Mouse (Mus musculus): ENCODE measurements around the gene Tmem164. TPM values are rescaled to one million over a fixed set of nuclear protein-coding genes. Genes with fewer than 3 reads are reported as not detected.
"Not testable (repeated sequence)": the region's sequence is repeated elsewhere in the genome, so short reads cannot be mapped to it uniquely, and the experiment has no call there.

The Tmem164 gene
- 36.4 and 40.8 TPM in 2 replicates for polyA plus RNA-seq (2014; fragmentation: Nextera tagmentation; extraction: Ambion mirVana)

DNA sequence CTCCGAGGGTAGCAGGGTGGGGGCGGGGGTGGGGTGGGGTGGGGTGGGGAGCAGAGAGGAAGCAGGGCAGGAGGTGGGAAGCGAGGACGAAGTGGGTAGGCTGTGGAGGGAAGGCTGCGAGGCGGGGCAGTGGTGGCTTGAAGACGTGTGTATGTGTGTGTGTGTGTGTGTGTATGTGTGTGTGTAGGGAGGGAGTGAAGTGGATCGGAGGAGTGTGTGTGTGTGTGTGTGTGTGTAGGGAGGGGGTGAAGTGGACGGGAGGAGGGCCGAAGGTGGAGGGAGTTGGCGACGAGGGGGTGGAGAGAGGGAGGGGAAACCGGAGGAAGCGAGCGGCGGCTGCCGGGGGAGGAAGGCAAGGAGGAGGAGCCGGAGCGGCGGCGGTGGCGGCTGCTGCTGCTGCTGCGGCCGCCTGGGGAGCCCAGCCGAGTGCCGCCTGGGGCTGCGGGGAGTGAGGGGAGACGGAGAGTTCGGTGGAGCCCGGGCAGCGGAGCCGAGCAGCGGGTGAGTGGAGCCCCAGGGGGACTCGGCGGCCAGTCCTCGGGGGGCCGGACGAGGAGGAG lies at the start of gene Tmem164:
Gene Tmem164, plus strand, starts transcription at position 351 of the 560 bp plus-strand sequence.
- peak within 1 kb of the TSS; percentile 52 for H3K4me3 ChIP-seq (ENCODE audit: low read depth, low read length)
- peak within 1 kb of the TSS; percentile 72 for H3K9ac ChIP-seq (ENCODE audit: low read length)
- peak within 1 kb of the TSS; percentile 91 for H3K27ac ChIP-seq (replicated peaks; ENCODE audit: low read depth, low read length)
- ATAC-seq (ENCODE audit: insufficient number of reproducible peaks, low FRiP score, low TSS enrichment, low read depth) (peak; percentile 90), DNase-seq (ENCODE audit: low spot score) (peak; percentile 82)
- H3K9me3 ChIP-seq (ENCODE audit: control insufficient read depth, low read length): no peaks in the 10 kb centered on the region
- 16% methylated on average over 17 of the region's 38 CpGs for WGBS
- H3K4me2 ChIP-seq (ENCODE audit: low read depth, severe bottlenecking): peak within 1 kb of the TSS; percentile 83
- H3K4me1 ChIP-seq (ENCODE audit: control insufficient read depth, insufficient read depth, low read length): peaks cover 12% of the 10 kb centered on the region
- no peaks in the 10 kb centered on the region for H3K36me3 ChIP-seq (ENCODE audit: control insufficient read depth, insufficient read depth, low read length)
- peaks cover 20% of the 10 kb centered on the region for H3K27me3 ChIP-seq (ENCODE audit: control insufficient read depth, insufficient read depth, low read length)

DNA sequence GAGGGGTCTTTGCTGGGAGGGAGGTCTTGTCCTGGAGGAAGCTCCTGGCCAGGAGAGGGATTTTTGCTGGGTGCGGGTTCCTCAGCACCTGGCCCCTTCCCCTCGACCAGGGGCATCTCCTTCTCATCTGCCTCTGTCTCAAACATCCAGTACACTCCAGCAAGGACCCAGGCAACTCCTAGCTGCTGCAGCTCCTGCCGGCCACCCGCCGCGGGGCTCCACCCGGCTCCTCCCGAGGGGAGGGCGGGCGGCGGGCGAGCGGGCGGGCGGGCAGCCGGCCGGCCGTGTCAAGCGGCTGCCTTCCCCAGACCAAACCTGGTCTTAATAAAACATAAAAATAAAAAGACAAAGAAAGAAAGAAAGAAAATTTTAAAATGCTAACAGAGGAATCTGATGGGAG lies 48.2 kb upstream of the Tmem164 start:
- not testable (repeated sequence) for H3K4me3 ChIP-seq (ENCODE audit: low read depth, low read length); H3K9me3 ChIP-seq (ENCODE audit: control insufficient read depth, low read length); ATAC-seq (ENCODE audit: insufficient number of reproducible peaks, low FRiP score, low TSS enrichment, low read depth); H3K27me3 ChIP-seq (ENCODE audit: control insufficient read depth, insufficient read depth, low read length); DNase-seq (ENCODE audit: low spot score); H3K4me1 ChIP-seq (ENCODE audit: control insufficient read depth, insufficient read depth, low read length); H3K4me2 ChIP-seq (ENCODE audit: low read depth, severe bottlenecking); H3K9ac ChIP-seq (ENCODE audit: low read length); H3K27ac ChIP-seq (replicated peaks; ENCODE audit: low read depth, low read length); H3K36me3 ChIP-seq (ENCODE audit: control insufficient read depth, insufficient read depth, low read length)
- 30% methylated on average over 12 of the region's 19 CpGs for WGBS

DNA sequence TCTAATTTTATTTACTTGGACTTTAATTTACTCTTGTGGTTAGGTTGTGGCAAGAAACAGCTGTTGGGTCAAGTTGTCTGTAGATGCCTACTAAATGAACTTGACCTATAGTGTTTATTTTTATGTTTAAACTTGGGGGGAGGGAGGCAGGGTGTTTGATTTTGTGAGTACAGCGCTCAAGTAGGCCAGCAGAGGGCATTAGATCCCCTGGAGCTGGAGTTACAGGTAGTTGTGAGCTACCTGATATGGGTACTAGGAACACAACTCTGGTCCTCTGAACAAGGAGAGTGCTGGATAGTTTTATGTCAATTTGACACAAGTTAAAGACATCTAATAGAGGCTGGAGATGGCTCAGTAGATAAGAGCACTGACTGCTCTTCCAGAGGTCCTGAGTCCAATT lies 34.0 kb upstream of the Tmem164 start:
- Histone ChIP-seq H3K4me1 (ENCODE audit: control insufficient read depth, insufficient read depth, low read length) (no peaks in the 10 kb centered on the region), H3K9me3 (ENCODE audit: control insufficient read depth, low read length) (no peaks in the 10 kb centered on the region), H3K27ac (replicated peaks; ENCODE audit: low read depth, low read length) (no peak overlapping the region), H3K36me3 (ENCODE audit: control insufficient read depth, insufficient read depth, low read length) (no peaks in the 10 kb centered on the region), H3K9ac (ENCODE audit: low read length) (no peak overlapping the region), H3K4me3 (ENCODE audit: low read depth, low read length) (no peak overlapping the region), H3K27me3 (ENCODE audit: control insufficient read depth, insufficient read depth, low read length) (peaks cover 2% of the 10 kb centered on the region; the same call in 1 of the 2 replicates), H3K4me2 (ENCODE audit: low read depth, severe bottlenecking) (no peak overlapping the region)
- WGBS: 50% methylated on average over 1 of the region's 1 CpGs
- ATAC-seq (ENCODE audit: insufficient number of reproducible peaks, low FRiP score, low TSS enrichment, low read depth) (no peak), DNase-seq (ENCODE audit: low spot score) (no peak)

DNA sequence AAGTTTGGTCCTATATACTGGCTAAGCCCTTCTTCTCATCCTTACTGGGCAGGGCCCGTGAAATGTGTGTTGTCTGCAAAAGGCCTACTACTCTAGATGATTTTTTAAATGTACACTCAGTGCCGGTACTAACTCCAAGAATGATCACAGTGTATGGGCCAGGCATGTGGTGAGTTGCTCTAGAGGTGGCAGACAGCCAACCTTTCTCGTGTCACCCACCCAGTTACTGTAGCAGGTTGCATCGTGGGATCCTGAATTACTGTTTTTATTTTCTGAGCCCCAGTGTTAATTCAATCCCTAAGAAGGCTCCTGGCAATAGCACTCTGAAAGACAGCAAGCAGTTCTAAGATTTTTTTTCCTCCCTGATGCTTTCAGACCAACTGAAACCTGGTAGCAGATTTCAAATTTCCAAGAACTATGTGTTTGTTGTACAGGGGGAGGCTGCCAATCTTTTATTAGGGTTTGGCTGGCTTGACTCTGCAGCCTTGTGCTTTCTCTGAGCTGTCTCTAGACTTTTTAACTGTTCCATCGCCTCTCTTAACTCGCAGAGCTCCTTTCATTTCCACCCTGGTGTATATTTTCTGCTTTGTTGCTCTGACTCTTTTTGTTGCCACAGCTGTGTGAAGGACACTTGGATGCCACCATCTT lies 31.0 kb upstream of the Tmem164 start:
- no peaks in the 10 kb centered on the region for H3K4me1 ChIP-seq (ENCODE audit: control insufficient read depth, insufficient read depth, low read length)
- no peaks in the 10 kb centered on the region for H3K36me3 ChIP-seq (ENCODE audit: control insufficient read depth, insufficient read depth, low read length)
- ATAC-seq (ENCODE audit: insufficient number of reproducible peaks, low FRiP score, low TSS enrichment, low read depth) (no peak), DNase-seq (ENCODE audit: low spot score) (no peak)
- WGBS: 77% methylated on average over 6 of the region's 6 CpGs
- H3K27me3 ChIP-seq (ENCODE audit: control insufficient read depth, insufficient read depth, low read length): peaks cover 2% of the 10 kb centered on the region; the same call in 1 of the 2 replicates
- H3K27ac ChIP-seq (replicated peaks; ENCODE audit: low read depth, low read length): no peak overlapping the region
- H3K4me2 ChIP-seq (ENCODE audit: low read depth, severe bottlenecking): no peak overlapping the region
- no peaks in the 10 kb centered on the region for H3K9me3 ChIP-seq (ENCODE audit: control insufficient read depth, low read length)
- H3K9ac ChIP-seq (ENCODE audit: low read length): no peak overlapping the region
- H3K4me3 ChIP-seq (ENCODE audit: low read depth, low read length): no peak overlapping the region

DNA sequence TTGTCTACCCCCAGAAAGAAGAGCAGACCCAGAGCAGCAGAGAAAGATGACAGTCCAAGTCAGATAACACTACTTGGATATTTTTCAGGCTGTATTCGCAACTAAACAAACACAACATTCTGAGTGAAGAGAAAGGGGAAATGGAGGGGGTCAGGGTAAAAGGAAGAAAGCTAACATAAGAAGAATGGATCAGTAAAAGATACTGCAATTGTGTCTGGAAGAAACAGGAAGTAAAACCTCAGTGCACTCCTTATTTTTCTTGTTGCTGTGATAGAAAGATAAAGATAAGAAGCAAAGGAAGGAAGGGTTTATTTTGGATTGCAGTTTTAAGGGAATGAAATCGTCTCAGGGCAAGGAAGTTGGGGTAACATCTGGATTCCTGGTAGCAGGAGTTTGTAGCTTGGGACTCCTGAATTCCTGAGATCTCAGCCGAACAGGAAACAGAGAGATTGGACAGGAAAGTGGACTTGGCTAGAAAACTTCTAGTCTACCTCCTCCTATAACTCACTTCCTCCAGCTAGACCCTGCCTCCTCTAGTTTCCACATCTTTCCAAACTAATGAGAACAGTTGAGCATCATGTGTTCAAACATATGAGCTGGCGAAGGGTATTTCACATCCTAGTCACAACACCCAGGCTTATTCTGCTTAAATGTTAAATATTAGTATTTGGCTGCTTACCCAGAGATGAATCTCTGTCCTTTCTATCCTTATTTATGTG lies 16.3 kb upstream of the Tmem164 start:
- no peak overlapping the region for H3K4me2 ChIP-seq (ENCODE audit: low read depth, severe bottlenecking)
- ATAC-seq (ENCODE audit: insufficient number of reproducible peaks, low FRiP score, low TSS enrichment, low read depth) (no peak), DNase-seq (ENCODE audit: low spot score) (no peak)
- WGBS: 73% methylated on average over 4 of the region's 4 CpGs
- H3K4me1 ChIP-seq (ENCODE audit: control insufficient read depth, insufficient read depth, low read length): no peaks in the 10 kb centered on the region; the same call in 1 of the 2 replicates
- H3K4me3 ChIP-seq (ENCODE audit: low read depth, low read length): no peak overlapping the region
- no peaks in the 10 kb centered on the region for H3K27me3 ChIP-seq (ENCODE audit: control insufficient read depth, insufficient read depth, low read length)
- H3K9ac ChIP-seq (ENCODE audit: low read length): no peak overlapping the region
- no peak overlapping the region for H3K27ac ChIP-seq (replicated peaks; ENCODE audit: low read depth, low read length)
- H3K9me3 ChIP-seq (ENCODE audit: control insufficient read depth, low read length): no peaks in the 10 kb centered on the region
- no peaks in the 10 kb centered on the region for H3K36me3 ChIP-seq (ENCODE audit: control insufficient read depth, insufficient read depth, low read length)

DNA sequence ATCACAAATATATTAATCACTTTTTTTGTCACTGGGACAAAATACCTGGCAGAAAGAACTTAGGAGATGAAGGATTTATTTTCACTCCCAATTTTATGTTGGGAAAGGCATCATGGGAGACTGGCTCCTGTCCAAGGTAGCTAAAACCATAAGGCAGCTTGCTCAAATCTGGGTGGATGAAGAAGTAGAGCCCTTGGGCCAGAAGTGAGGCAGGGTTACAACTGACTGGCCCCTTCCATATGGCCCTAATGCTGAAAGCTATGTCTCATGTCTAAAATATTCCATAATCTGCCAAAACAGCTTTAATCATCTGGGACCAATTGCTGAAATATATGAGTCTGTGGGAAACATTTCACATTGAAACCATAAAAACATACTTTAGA lies 15.8 kb upstream of the Tmem164 start:
- H3K27me3 ChIP-seq (ENCODE audit: control insufficient read depth, insufficient read depth, low read length): no peaks in the 10 kb centered on the region
- no peaks in the 10 kb centered on the region for H3K36me3 ChIP-seq (ENCODE audit: control insufficient read depth, insufficient read depth, low read length)
- H3K27ac ChIP-seq (replicated peaks; ENCODE audit: low read depth, low read length): no peak overlapping the region
- no peak overlapping the region for H3K4me3 ChIP-seq (ENCODE audit: low read depth, low read length)
- H3K9me3 ChIP-seq (ENCODE audit: control insufficient read depth, low read length): no peaks in the 10 kb centered on the region
- ATAC-seq (ENCODE audit: insufficient number of reproducible peaks, low FRiP score, low TSS enrichment, low read depth) (no peak), DNase-seq (ENCODE audit: low spot score) (no peak)
- H3K9ac ChIP-seq (ENCODE audit: low read length): no peak overlapping the region
- H3K4me1 ChIP-seq (ENCODE audit: control insufficient read depth, insufficient read depth, low read length): no peaks in the 10 kb centered on the region; the same call in 1 of the 2 replicates
- H3K4me2 ChIP-seq (ENCODE audit: low read depth, severe bottlenecking): no peak overlapping the region

DNA sequence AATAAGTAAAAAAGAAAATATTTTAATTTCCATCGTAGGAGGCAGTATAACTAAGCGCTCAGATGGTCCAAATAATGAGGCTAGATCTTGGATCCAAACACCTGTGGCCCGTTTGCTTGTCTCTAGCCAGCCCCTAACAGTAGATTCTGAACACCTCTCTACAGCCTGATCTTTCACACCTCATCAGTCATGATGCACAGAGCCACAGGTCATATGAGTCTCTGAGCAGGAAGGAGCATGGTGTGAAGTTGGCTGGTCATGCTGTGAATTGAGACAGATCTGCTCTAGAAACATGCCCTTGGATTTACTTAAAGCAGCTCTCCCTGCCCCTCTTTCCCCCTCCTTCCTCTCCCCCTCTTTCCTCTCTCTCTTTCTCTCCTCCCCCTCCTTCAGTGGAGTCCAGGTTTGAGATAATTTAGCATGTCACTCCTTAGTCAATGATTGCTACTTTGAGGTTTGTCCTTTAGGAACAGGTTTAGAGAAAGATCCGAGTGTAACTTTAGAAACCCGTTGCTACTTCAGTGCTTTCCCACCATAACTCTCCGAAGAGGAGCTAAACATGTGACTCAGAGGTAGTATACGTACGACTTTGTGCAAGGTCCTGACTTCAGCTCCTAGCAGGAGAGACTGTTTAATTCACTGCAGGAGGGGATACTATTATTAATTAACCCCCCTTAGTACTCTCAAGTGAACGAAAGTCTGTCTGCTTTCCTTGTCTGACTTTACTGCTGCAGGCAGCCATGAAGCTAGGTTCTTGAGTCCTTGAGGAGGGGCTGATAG lies 11.7 kb upstream of the Tmem164 start:
- H3K4me3 ChIP-seq (ENCODE audit: low read depth, low read length): no peak overlapping the region
- peak; percentile 51; the same call in 1 of the 2 replicates for ATAC-seq (ENCODE audit: insufficient number of reproducible peaks, low FRiP score, low TSS enrichment, low read depth)
- H3K27ac ChIP-seq (replicated peaks; ENCODE audit: low read depth, low read length): peak overlapping the region; percentile 56; the same call in 1 of the 2 replicates
- H3K4me2 ChIP-seq (ENCODE audit: low read depth, severe bottlenecking): peak overlapping the region; percentile 15; the same call in 1 of the 2 replicates
- no peaks in the 10 kb centered on the region for H3K36me3 ChIP-seq (ENCODE audit: control insufficient read depth, insufficient read depth, low read length)
- peak; percentile 27 for DNase-seq (ENCODE audit: low spot score)
- no peaks in the 10 kb centered on the region for H3K9me3 ChIP-seq (ENCODE audit: control insufficient read depth, low read length)
- WGBS: 51% methylated on average over 9 of the region's 9 CpGs
- H3K9ac ChIP-seq (ENCODE audit: low read length): no peak overlapping the region
- no peaks in the 10 kb centered on the region for H3K27me3 ChIP-seq (ENCODE audit: control insufficient read depth, insufficient read depth, low read length)
- H3K4me1 ChIP-seq (ENCODE audit: control insufficient read depth, insufficient read depth, low read length): no peaks in the 10 kb centered on the region; the same call in 1 of the 2 replicates

DNA sequence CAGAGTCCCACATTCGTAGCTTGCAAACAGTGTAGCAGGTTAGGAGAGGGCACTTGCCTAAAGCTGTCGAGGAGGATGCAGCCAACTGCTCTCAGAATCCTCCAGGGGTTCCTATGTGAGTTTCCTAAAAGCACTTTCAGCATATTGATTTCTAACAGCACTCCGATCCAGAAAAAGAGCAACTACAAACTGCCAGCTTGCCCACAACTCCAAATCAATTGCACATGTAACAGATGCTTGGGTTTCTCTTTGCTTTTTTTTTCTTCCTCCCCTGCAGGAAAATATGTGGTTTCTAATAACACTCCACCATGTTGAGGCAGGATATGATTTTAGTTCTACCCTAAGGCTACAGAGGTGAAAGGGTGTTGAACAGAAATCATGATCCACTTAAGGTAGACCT lies 11.1 kb upstream of the Tmem164 start:
- Histone ChIP-seq H3K27ac (replicated peaks; ENCODE audit: low read depth, low read length) (peak overlapping the region; percentile 56; the same call in 1 of the 2 replicates), H3K9ac (ENCODE audit: low read length) (no peak overlapping the region), H3K36me3 (ENCODE audit: control insufficient read depth, insufficient read depth, low read length) (no peaks in the 10 kb centered on the region), H3K27me3 (ENCODE audit: control insufficient read depth, insufficient read depth, low read length) (no peaks in the 10 kb centered on the region), H3K4me1 (ENCODE audit: control insufficient read depth, insufficient read depth, low read length) (no peaks in the 10 kb centered on the region; the same call in 1 of the 2 replicates), H3K4me2 (ENCODE audit: low read depth, severe bottlenecking) (peak overlapping the region; percentile 15; the same call in 1 of the 2 replicates), H3K4me3 (ENCODE audit: low read depth, low read length) (no peak overlapping the region), H3K9me3 (ENCODE audit: control insufficient read depth, low read length) (no peaks in the 10 kb centered on the region)
- DNase-seq (ENCODE audit: low spot score) (peak; percentile 24), ATAC-seq (ENCODE audit: insufficient number of reproducible peaks, low FRiP score, low TSS enrichment, low read depth) (no peak)
- 36% methylated on average over 3 of the region's 3 CpGs for WGBS

All from limb, embryonic 11.5 days (tissue).